Mouse (Mus musculus): ENCODE results near the gene Slc22a5.

DNA sequence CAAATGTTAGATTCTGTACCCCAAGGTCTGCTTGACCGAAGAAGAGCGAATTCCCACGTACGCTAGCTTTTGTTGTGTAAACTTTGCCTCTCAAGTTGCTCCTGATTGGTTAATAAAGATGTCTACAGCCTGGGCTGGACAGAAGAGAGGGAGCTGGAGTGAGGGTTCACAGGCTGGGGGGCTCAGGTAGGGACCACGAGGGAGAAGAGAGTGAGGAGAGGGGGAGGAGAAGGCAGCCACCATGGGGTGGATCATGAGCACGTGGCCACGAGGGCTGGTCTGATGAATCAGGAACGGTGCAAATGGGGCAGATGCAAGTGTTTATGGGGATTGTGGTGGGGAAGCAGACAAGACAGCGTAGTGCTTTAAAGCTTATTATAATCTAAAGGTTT, 13.1 kb upstream of the Slc22a5 start:
- TF ChIP-seq GATA2 (IDR thresholded peaks at IDR 0.05; ENCODE audit: borderline replicate concordance, low read depth, low read length) = no peak
- no peak for TF ChIP-seq CTCF (IDR thresholded peaks at IDR 0.05; ENCODE audit: low read depth, low read length)
